Mouse (Mus musculus) liver, embryonic 14.5 days (tissue): Measurements from ENCODE around the gene Calcr. TPM values are rescaled to one million over a fixed set of nuclear protein-coding genes. Genes with fewer than 3 reads are reported as not detected.
"Not testable (repeated sequence)": the region's sequence is repeated elsewhere in the genome, so short reads cannot be mapped to it uniquely, and the experiment has no call there.

ENCODE experiments used
- ATAC-seq: fragments of 200-750 bp; cut with Nextera tagmentation; 2 replicates; pipeline ENCODE4 v1.8.0; 2017; ENCODE audit warnings: moderate number of reproducible peaks, mild to moderate bottlenecking, moderate library complexity; ENCODE audit not compliant: insufficient read depth
- DNase-seq, 3 experiments: peaks; one replicate each; pipeline ENCODE4 v3.0.0-alpha.2; 2012 to 2013; ENCODE audit warnings: low read depth in 3 of 3, low spot score in 3 of 3
- H3K27ac ChIP-seq: fragments of 300-500 bp; sonication (generic); 2 replicates; pipeline ENCODE4 v1.5.1; 2014; ENCODE audit warnings: moderate library complexity, mild to moderate bottlenecking, control low read depth, inconsistent platforms
- H3K27me3 ChIP-seq: fragments of 300-500 bp; sonication (generic); 2 replicates; pipeline ENCODE4 v1.6.1; 2014; ENCODE audit warnings: mild to moderate bottlenecking, low read length, moderate library complexity; ENCODE audit not compliant: control insufficient read depth, insufficient read depth
- H3K36me3 ChIP-seq: fragments of 300-500 bp; sonication (generic); replicated peaks from 2 replicates; pipeline ENCODE4 v1.6.1; 2014; ENCODE audit warnings: low read depth; ENCODE audit not compliant: control insufficient read depth, insufficient read depth
- H3K4me1 ChIP-seq, 2 experiments: fragments of 200-500 bp in 1 of 2; fragments of 300-500 bp in 1 of 2; sonication (generic) in 1 of 2; replicated peaks; 2 replicates each; pipeline ENCODE4 v1.6.1; 2012 to 2014; ENCODE audit warnings: antibody characterized with exemption in 1 of 2, inconsistent platforms in 1 of 2, low read length in 1 of 2; ENCODE audit not compliant: control insufficient read depth in 2 of 2, insufficient read depth in 2 of 2
- H3K4me2 ChIP-seq: fragments of 300-500 bp; sonication (generic); 2 replicates; pipeline ENCODE4 v1.6.1; 2014; ENCODE audit warnings: low read depth, mild to moderate bottlenecking, control low read depth, moderate library complexity
- H3K4me3 ChIP-seq, 2 experiments: fragments of 200-500 bp in 1 of 2; fragments of 300-500 bp in 1 of 2; sonication (generic) in 1 of 2; 2 replicates each; pipeline ENCODE4 v1.5.1; 2012 to 2014; ENCODE audit warnings: low read depth in 2 of 2, low read length in 2 of 2, mild to moderate bottlenecking in 2 of 2, control low read depth in 1 of 2, inconsistent platforms in 1 of 2, moderate library complexity in 1 of 2; ENCODE audit not compliant: insufficient read depth in 1 of 2
- H3K9ac ChIP-seq: fragments of 300-500 bp; sonication (generic); replicated peaks from 2 replicates; pipeline ENCODE4 v1.6.1; 2014; ENCODE audit warnings: mild to moderate bottlenecking, control low read depth, moderate library complexity
- H3K9me3 ChIP-seq: fragments of 300-500 bp; sonication (generic); 2 replicates; pipeline ENCODE4 v1.6.1; 2016; ENCODE audit warnings: low read length, mixed read lengths; ENCODE audit not compliant: control insufficient read depth
- CTCF ChIP-seq: IDR thresholded peaks from 2 replicates; pipeline ENCODE4 v1.5.1; 2016; ENCODE audit warnings: antibody characterized with exemption, low read depth, control low read depth
- EP300 ChIP-seq: IDR thresholded peaks from 2 replicates; pipeline ENCODE4 v1.6.1; 2016; ENCODE audit warnings: antibody characterized with exemption, low read depth
- WGBS: fragments of 180-500 bp; shearing (Covaris S2); extraction: QIAGEN DNeasy Blood & Tissue Kit; methylation state at CpG from one replicate; pipeline ENCODE4 v1.1.7; 2014; ENCODE audit not compliant: insufficient replicate concordance; 5-methylcytosine and 5-hydroxymethylcytosine counted together
- microRNA counts: library from miRNA; unstranded; fragments of <30 nt; microRNA quantifications from one replicate; lab custom pipeline; 2016
- microRNA-seq: library from miRNA; unstranded; fragments of <30 nt; microRNA quantifications from one replicate; pipeline ENCODE4, GENCODE M21; 2016
- polyA plus RNA-seq, 2 experiments: library from polyadenylated mRNA; depleted of rRNA in 1 of 2; stranded (reverse) in 1 of 2; unstranded in 1 of 2; fragments of >200 nt; fragmentation: Nextera tagmentation in 1 of 2; extraction: Ambion mirVana in 1 of 2; gene quantifications; 2 replicates each; pipeline versions ENCODE4 v1.2.1 to v1.2.3; 2012 to 2014

Calcr gene
- polyA plus RNA-seq, 2 experiments, result not detected

DNA sequence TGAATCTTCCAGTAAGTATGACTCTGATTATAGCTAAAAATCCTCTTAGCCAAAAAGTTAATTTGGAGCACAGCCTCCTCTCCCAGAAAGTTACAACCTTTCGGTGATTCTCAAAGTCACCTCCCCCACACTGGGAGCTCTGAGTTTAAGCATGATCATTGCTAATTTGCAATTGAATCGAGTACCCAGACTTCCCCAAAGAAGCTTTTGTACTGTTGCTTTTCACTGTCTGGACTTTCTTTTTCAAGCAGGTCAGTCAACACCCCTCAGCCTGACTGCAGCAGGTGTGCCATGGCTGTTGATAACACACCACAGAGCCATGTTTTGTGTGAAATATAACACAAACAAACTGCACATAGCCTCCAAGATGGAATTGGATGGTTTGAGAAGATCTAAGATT, 86.7 kb downstream of the Calcr start:
- no peaks in the 10 kb centered on the region for H3K27me3 ChIP-seq
- no peak for DNase-seq
- no peaks in the 10 kb centered on the region for H3K4me1 ChIP-seq
- no peak overlapping the region for H3K9ac ChIP-seq
- H3K36me3 ChIP-seq, result no peaks in the 10 kb centered on the region
- H3K27ac ChIP-seq, result no peak overlapping the region
- no peak for ATAC-seq
- no peaks in the 10 kb centered on the region for H3K9me3 ChIP-seq
- 61% methylated on average over 2 of the region's 2 CpGs for WGBS
- no peak overlapping the region for H3K4me3 ChIP-seq
- TF ChIP-seq CTCF (no peak), EP300 (no peak)
- no peak overlapping the region for H3K4me2 ChIP-seq

GRCm38 (mm10) chr6:3671941-3672340, 92.6 kb downstream of the Calcr start:
- not testable (repeated sequence) for H3K27ac ChIP-seq, DNase-seq, H3K36me3 ChIP-seq, H3K9ac ChIP-seq, ATAC-seq, H3K27me3 ChIP-seq, H3K4me2 ChIP-seq, H3K4me1 ChIP-seq, H3K9me3 ChIP-seq, H3K4me3 ChIP-seq
- 64% methylated on average over 4 of the region's 4 CpGs for WGBS

DNA sequence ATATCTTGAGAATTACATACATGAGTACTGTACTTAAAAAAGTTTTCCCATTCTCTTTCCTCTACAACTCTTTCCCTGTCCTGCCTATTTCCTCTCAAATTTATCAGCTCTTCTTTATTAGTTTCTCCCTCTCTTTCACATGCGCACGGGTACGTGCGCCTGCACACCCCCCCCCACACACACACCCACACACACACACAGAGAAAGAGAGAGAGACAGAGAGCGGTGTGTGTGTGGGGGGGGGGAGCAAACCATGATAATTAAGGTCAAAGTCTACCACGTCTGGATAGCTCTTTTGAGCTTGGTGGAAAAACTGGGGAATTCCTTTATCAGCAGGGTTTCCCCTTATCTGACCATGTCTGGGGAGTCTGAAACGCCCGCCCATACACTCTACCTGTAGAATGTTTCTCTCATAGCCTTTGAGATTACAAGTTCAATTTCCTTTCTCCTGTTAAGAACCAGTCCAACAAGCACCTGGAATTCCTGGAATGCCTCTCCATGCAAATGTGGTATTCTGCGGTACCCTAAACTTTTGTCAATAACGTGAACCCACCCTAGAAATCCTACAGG, 100.3 kb downstream of the Calcr start:
- ATAC-seq (no peak), DNase-seq (no peak)
- no peaks in the 10 kb centered on the region for H3K27me3 ChIP-seq
- TF ChIP-seq CTCF (no peak), EP300 (no peak)
- WGBS, result 56% methylated on average over 10 of the region's 10 CpGs
- H3K4me1 ChIP-seq, result no peaks in the 10 kb centered on the region
- H3K9ac ChIP-seq, result no peak overlapping the region
- H3K36me3 ChIP-seq, result no peaks in the 10 kb centered on the region
- H3K4me2 ChIP-seq, result no peak overlapping the region
- H3K9me3 ChIP-seq, result no peaks in the 10 kb centered on the region
- H3K4me3 ChIP-seq, result no peak overlapping the region
- H3K27ac ChIP-seq, result no peak overlapping the region

DNA sequence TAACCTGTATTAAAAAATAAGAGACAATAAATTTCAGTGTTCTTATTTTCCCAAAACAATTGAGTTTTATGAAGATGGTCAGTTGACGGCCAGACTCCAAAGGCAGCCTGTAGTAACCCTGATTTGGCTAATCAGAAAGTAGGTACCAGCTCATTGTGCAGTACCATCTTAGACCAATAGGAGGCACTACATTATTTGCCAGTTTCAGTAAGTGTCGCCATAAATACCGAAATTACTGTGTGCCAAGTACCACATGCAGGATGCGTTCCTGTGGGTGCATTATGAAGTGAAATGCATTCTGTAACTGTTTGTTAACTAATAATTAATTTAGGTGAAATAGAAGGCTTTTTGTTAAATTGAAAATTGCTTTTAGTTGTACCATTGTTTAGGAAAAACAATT, 106.1 kb downstream of the Calcr start:
- no peaks in the 10 kb centered on the region for H3K36me3 ChIP-seq
- no peak overlapping the region for H3K27ac ChIP-seq
- H3K4me2 ChIP-seq, result no peak overlapping the region
- H3K27me3 ChIP-seq, result no peaks in the 10 kb centered on the region
- no peaks in the 10 kb centered on the region for H3K4me1 ChIP-seq
- TF ChIP-seq EP300, result no peak
- TF ChIP-seq CTCF, result peak; percentile 28; the same call in 1 of the 2 replicates
- WGBS, result 75% methylated on average over 4 of the region's 4 CpGs
- no peak overlapping the region for H3K4me3 ChIP-seq
- no peaks in the 10 kb centered on the region for H3K9me3 ChIP-seq
- no peak overlapping the region for H3K9ac ChIP-seq
- DNase-seq, result no peak
- no peak for ATAC-seq

MicroRNAs within 50 kb of the gene (microRNA counts, 519-probe panel; counts per million panel counts)
- 69.9 counts per million for microRNA mmu-miR-489 (lab: Ali Mortazavi, UCI)
- 69.9 counts per million for microRNA mmu-miR-653 (lab: Ali Mortazavi, UCI)

Small RNA genes lying within 50 kb of the gene (microRNA-seq; reads per million reads assigned to microRNA genes)
- gene Mir489, result not detected
- not detected for gene Mir653

Other genes with a start within 250 kb of the Calcr start
- 19.1 and 19.9 TPM in 2 replicates for gene Tfpi2, start 224.2 kb upstream of the Calcr start, polyA plus RNA-seq (2012; rRNA removed)
- 18.8 and 19.3 TPM in 2 replicates for gene Tfpi2, start 224.2 kb upstream of the Calcr start, polyA plus RNA-seq (2014; fragmentation: Nextera tagmentation; extraction: Ambion mirVana)
- gene Gngt1, start 229.1 kb upstream of the Calcr start, polyA plus RNA-seq (2012; rRNA removed), result 0.02 TPM in 1 of 2 replicates, not detected in the other
- gene Gngt1, start 229.1 kb upstream of the Calcr start, polyA plus RNA-seq (2014; fragmentation: Nextera tagmentation; extraction: Ambion mirVana), result 0.11 TPM in 1 of 2 replicates, not detected in the other
- 4.5 and 6.9 TPM in 2 replicates for gene Gng11, start 239.2 kb upstream of the Calcr start, polyA plus RNA-seq (2012; rRNA removed)
- gene Gng11, start 239.2 kb upstream of the Calcr start, polyA plus RNA-seq (2014; fragmentation: Nextera tagmentation; extraction: Ambion mirVana), result 22.9 and 23.5 TPM in 2 replicates